Mouse (Mus musculus): Measurements from ENCODE around the gene Tssk3. TPM values are rescaled to one million over a fixed set of nuclear protein-coding genes. Genes with fewer than 3 reads are reported as not detected.

The Tssk3 gene
- total RNA-seq, 2 experiments from 2014 or later = not detected

GRCm38 (mm10) chr4:129448713-129449112, 42.1 kb downstream of the Tssk3 start:
- DNase-seq = no peak

- DNase-seq = no peak
These were observed 42.9 kb downstream of the Tssk3 start for GRCm38 (mm10) chr4:129447778-129448563.

- DNase-seq = no peak
These were observed 43.5 kb downstream of the Tssk3 start for GRCm38 (mm10) chr4:129447360-129447759.

GRCm38 (mm10) chr4:129441145-129441544, 49.7 kb downstream of the Tssk3 start:
- no peak for DNase-seq

- DNase-seq = peak; percentile 37
These were observed 50.3 kb downstream of the Tssk3 start, which contains the start of gene Zbtb8b for GRCm38 (mm10) chr4:129440340-129441063. Gene Zbtb8b, minus strand, starts transcription at chr4:129440853.

Other genes with a start within 250 kb of the Tssk3 start
- gene C77080, start 229.6 kb downstream of the Tssk3 start, total RNA-seq (2021) = 10 to 100 TPM; 16.5 to 16.6 TPM
- gene Sync, start 203.4 kb downstream of the Tssk3 start, total RNA-seq (2021) = 1 to 10 TPM; 4.2 to 7.4 TPM
- 100 to 1,000 TPM; 142 to 146 TPM for gene Rbbp4, start 155.7 kb downstream of the Tssk3 start, total RNA-seq (2021)
- gene Zbtb8os, start 155.3 kb downstream of the Tssk3 start, total RNA-seq (2021) = 10 to 100 TPM; 41.1 to 41.5 TPM
- gene Zbtb8a, start 112.9 kb downstream of the Tssk3 start, total RNA-seq (2021) = 10 to 100 TPM; 10.1 to 10.7 TPM
- gene Zbtb8b, start 50.2 kb downstream of the Tssk3 start, total RNA-seq (2021) = under 1 TPM; 0.33 to 0.39 TPM
- gene Bsdc1, start 29.4 kb downstream of the Tssk3 start, total RNA-seq (2021) = 10 to 100 TPM; 41.3 to 45.7 TPM
- not detected for gene Fam229a, start 168 bp upstream of the Tssk3 start, total RNA-seq (2021)
- gene Marcksl1, start 22.6 kb upstream of the Tssk3 start, total RNA-seq (2021) = 10 to 100 TPM; 75.3 to 85.9 TPM
- gene Hdac1, start 51.7 kb upstream of the Tssk3 start, total RNA-seq (2021) = 10 to 100 TPM; 54.5 to 59.1 TPM
- 1 to 10 TPM; 8.1 to 9.8 TPM for gene Lck, start 82.6 kb upstream of the Tssk3 start, total RNA-seq (2021)
- 10 to 100 TPM; 24.4 to 28.1 TPM for gene Fam167b, start 87.5 kb upstream of the Tssk3 start, total RNA-seq (2021)
- 100 to 1,000 TPM; 192 to 198 TPM for gene Eif3i, start 109.6 kb upstream of the Tssk3 start, total RNA-seq (2021)
- gene Tmem234, start 109.6 kb upstream of the Tssk3 start, total RNA-seq (2021) = 10 to 100 TPM; 83.6 to 86.2 TPM
- 1 to 10 TPM in 1 of 2 experiments, under 1 TPM in 1; 0.99 to 2.0 TPM for gene Dcdc2b, start 123.2 kb upstream of the Tssk3 start, total RNA-seq (2021)
- gene Iqcc, start 128.1 kb upstream of the Tssk3 start, total RNA-seq (2021) = 10 to 100 TPM; 17.4 to 28.2 TPM
- gene Ccdc28b, start 132.9 kb upstream of the Tssk3 start, total RNA-seq (2021) = 10 to 100 TPM; 59.4 to 64.4 TPM
- 10 to 100 TPM; 56.7 to 61.2 TPM for gene Txlna, start 150.0 kb upstream of the Tssk3 start, total RNA-seq (2021)
- gene Kpna6, start 181.7 kb upstream of the Tssk3 start, total RNA-seq (2021) = 10 to 100 TPM; 70.4 to 80.6 TPM
- 10 to 100 TPM in 1 of 2 experiments, 1 to 10 TPM in 1; 9.7 to 11.4 TPM for gene Tmem39b, start 205.8 kb upstream of the Tssk3 start, total RNA-seq (2021)